Mouse (Mus musculus) cortical plate, adult 2 months (tissue): ENCODE results near the gene Sfxn1.

ENCODE experiments used
- CTCF ChIP-seq: fragments of 200-500 bp; IDR thresholded peaks from 2 replicates; pipeline ENCODE4 v1.5.1; 2011; ENCODE audit warnings: mild to moderate bottlenecking, control low read depth, low read length; ENCODE audit not compliant: insufficient read depth; ENCODE audit errors: extremely low read depth
- POLR2A ChIP-seq: fragments of 200-500 bp; IDR thresholded peaks from 2 replicates; pipeline ENCODE4 v1.6.1; 2011; ENCODE audit warnings: mild to moderate bottlenecking, low read length, control low read depth; ENCODE audit not compliant: insufficient read depth; ENCODE audit errors: extremely low read depth

DNA sequence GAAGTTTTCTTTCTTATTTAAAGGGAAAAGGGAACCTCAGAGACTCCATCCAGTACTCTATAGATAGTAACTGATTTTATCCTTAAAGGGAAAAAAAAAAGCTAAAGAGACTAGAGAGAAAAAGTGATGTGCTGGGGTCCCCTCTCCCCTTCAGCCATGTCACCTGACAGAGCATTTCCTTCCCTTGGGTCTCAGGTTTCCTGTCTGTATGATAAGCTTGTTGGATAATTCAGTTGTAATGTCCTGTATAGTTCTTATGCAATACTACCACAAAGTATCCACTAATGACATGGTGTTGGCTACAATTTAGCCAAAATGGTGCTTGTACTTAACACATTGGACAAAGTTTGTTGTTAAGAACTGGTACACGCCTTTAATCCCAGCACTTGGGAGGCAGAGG is 9.1 kb downstream of the Sfxn1 start:
- TF ChIP-seq POLR2A, result no peak
- no peak for TF ChIP-seq CTCF
